Mouse (Mus musculus): ENCODE results near the gene Gm7168.
"Not testable (repeated sequence)": the region's sequence is repeated elsewhere in the genome, so short reads cannot be mapped to it uniquely, and the experiment has no call there.

- TF ChIP-seq CTCF (conservative IDR thresholded peaks at IDR 0.05; ENCODE audit: low read length); POU5F1 (IDR thresholded peaks at IDR 0.05; ENCODE audit: borderline replicate concordance, low read length); NANOG (IDR thresholded peaks at IDR 0.05; ENCODE audit: borderline replicate concordance, low read length): not testable (repeated sequence)
Measured at GRCm38 (mm10) chr17:13951570-13951969, 3.4 kb downstream of the Gm7168 start.
